Mouse (Mus musculus): ENCODE data around the gene Eif4ebp2. TPM values are rescaled to one million over a fixed set of nuclear protein-coding genes. Genes with fewer than 3 reads are reported as not detected.

The Eif4ebp2 gene
- polyA plus RNA-seq, 1 experiment from 2014 or later: 48.8 TPM

GRCm38 (mm10) chr10:61410193-61410592 is 42.3 kb downstream of the Eif4ebp2 start:
- Histone ChIP-seq H3K27ac (ENCODE audit: low read depth) (no peak overlapping the region), H3K27me3 (replicated peaks; ENCODE audit: control insufficient read depth, insufficient read depth, low read length) (peaks cover 2% of the 10 kb centered on the region; the same call in 1 of the 2 replicates), H3K4me3 (ENCODE audit: low read depth, low read length) (no peak overlapping the region), H3K4me2 (ENCODE audit: low read length) (no peak overlapping the region), H3K4me1 (replicated peaks; ENCODE audit: control insufficient read depth, insufficient read depth, low read length) (0 out of 2 replicates have a peak, but pooled peaks cover 4% of the 10 kb centered on the region), H3K9ac (ENCODE audit: low read length) (no peak overlapping the region), H3K36me3 (ENCODE audit: control insufficient read depth, insufficient read depth, low read length) (no peaks in the 10 kb centered on the region), H3K9me3 (ENCODE audit: control insufficient read depth, low read length) (no peaks in the 10 kb centered on the region)
- 30% methylated on average over 9 of the region's 9 CpGs for WGBS
- no peak for ATAC-seq (replicated peaks; ENCODE audit: low FRiP score, low TSS enrichment, low read depth)
- DNase-seq (ENCODE audit: low spot score): no peak

- Histone ChIP-seq H3K9ac (ENCODE audit: low read length) (no peak overlapping the region), H3K4me2 (ENCODE audit: low read length) (no peak overlapping the region), H3K36me3 (ENCODE audit: control insufficient read depth, insufficient read depth, low read length) (no peaks in the 10 kb centered on the region), H3K27ac (ENCODE audit: low read depth) (no peak overlapping the region), H3K9me3 (ENCODE audit: control insufficient read depth, low read length) (no peaks in the 10 kb centered on the region), H3K4me3 (ENCODE audit: low read depth, low read length) (no peak overlapping the region), H3K27me3 (replicated peaks; ENCODE audit: control insufficient read depth, insufficient read depth, low read length) (peaks cover 2% of the 10 kb centered on the region; the same call in 1 of the 2 replicates), H3K4me1 (replicated peaks; ENCODE audit: control insufficient read depth, insufficient read depth, low read length) (0 out of 2 replicates have a peak, but pooled peaks cover 4% of the 10 kb centered on the region)
- 4% methylated on average over 4 of the region's 4 CpGs for WGBS
- DNase-seq (ENCODE audit: low spot score): no peak
- ATAC-seq (replicated peaks; ENCODE audit: low FRiP score, low TSS enrichment, low read depth): no peak
Measured at GRCm38 (mm10) chr10:61409776-61410175, 42.7 kb downstream of the Eif4ebp2 start.

DNA sequence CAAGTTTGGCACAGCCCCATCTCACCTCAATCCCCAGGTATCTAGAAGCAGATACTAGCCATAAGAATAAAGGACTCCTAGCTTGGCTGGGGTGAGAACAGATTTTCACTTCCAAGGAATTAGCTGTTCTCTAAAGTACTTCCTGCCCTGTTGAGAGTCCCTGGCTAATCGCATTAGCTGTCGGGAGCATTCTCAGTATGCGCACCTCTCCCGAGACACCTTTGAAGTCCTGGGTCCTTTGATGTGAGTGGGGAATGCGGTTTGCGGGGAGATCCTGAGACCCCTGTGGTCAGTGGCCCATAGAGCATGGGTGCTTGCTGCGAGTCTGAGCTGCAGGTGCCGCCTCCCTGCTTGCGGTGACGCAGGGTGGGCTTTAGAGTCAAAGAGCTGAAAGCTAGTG is 46.5 kb downstream of the Eif4ebp2 start:
- ATAC-seq (replicated peaks; ENCODE audit: low FRiP score, low TSS enrichment, low read depth) (no peak), DNase-seq (ENCODE audit: low spot score) (no peak)
- 10% methylated on average over 10 of the region's 10 CpGs for WGBS
- no peak overlapping the region for H3K9ac ChIP-seq (ENCODE audit: low read length)
- no peak overlapping the region for H3K4me2 ChIP-seq (ENCODE audit: low read length)
- H3K9me3 ChIP-seq (ENCODE audit: control insufficient read depth, low read length): no peaks in the 10 kb centered on the region
- no peak overlapping the region for H3K4me3 ChIP-seq (ENCODE audit: low read depth, low read length)
- H3K36me3 ChIP-seq (ENCODE audit: control insufficient read depth, insufficient read depth, low read length): no peaks in the 10 kb centered on the region
- peaks cover 2% of the 10 kb centered on the region; the same call in 1 of the 2 replicates for H3K27me3 ChIP-seq (replicated peaks; ENCODE audit: control insufficient read depth, insufficient read depth, low read length)
- no peaks in the 10 kb centered on the region for H3K4me1 ChIP-seq (replicated peaks; ENCODE audit: control insufficient read depth, insufficient read depth, low read length)
- no peak overlapping the region for H3K27ac ChIP-seq (ENCODE audit: low read depth)

DNA sequence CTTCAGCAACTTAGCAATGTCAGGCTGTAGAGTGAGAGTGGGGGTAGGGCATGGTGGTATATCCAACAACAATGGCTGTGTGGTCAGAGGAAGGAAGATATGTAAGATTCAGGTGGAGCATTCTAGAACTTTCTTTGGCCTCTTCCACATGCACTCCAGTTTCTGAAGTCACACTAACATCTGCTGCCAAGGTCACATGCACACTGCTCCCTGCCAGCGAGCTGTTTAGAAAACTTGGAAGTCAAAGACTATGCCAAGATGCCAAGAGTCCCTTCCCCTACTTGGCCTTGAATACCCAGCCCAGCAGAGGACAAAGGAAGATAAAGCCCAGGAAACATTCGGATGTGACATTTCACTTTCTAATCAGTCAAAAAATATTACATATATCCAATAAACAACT is 49.5 kb downstream of the Eif4ebp2 start:
- H3K27ac ChIP-seq (ENCODE audit: low read depth): no peak overlapping the region
- no peak overlapping the region for H3K4me2 ChIP-seq (ENCODE audit: low read length)
- no peaks in the 10 kb centered on the region for H3K9me3 ChIP-seq (ENCODE audit: control insufficient read depth, low read length)
- peaks cover 2% of the 10 kb centered on the region; the same call in 1 of the 2 replicates for H3K27me3 ChIP-seq (replicated peaks; ENCODE audit: control insufficient read depth, insufficient read depth, low read length)
- DNase-seq (ENCODE audit: low spot score) (no peak), ATAC-seq (replicated peaks; ENCODE audit: low FRiP score, low TSS enrichment, low read depth) (no peak)
- H3K36me3 ChIP-seq (ENCODE audit: control insufficient read depth, insufficient read depth, low read length): no peaks in the 10 kb centered on the region
- no peak overlapping the region for H3K4me3 ChIP-seq (ENCODE audit: low read depth, low read length)
- WGBS: 91% methylated on average over 2 of the region's 2 CpGs
- H3K4me1 ChIP-seq (replicated peaks; ENCODE audit: control insufficient read depth, insufficient read depth, low read length): no peaks in the 10 kb centered on the region
- H3K9ac ChIP-seq (ENCODE audit: low read length): no peak overlapping the region

DNA sequence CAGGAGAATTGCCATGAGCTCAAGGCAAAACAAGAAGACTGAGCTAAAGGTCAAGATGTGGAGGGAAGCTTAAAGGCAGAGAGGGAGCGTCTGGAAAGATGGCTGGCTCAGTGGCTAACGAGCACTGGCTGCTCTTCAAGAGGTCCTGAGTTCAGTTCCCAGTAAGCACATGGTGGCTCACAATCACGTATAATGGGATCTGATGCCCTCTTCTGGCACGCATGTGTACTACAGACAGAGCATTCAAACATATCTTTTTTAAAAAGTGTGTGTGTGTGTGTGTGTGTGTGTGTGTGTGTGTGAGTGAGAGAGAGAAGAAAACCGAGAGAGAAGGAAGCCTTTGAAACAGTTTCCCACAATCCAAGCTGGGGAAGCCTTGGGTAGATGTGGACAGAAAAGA is 50.0 kb downstream of the Eif4ebp2 start:
- Histone ChIP-seq H3K9ac (ENCODE audit: low read length) (no peak overlapping the region), H3K9me3 (ENCODE audit: control insufficient read depth, low read length) (no peaks in the 10 kb centered on the region), H3K36me3 (ENCODE audit: control insufficient read depth, insufficient read depth, low read length) (no peaks in the 10 kb centered on the region), H3K27me3 (replicated peaks; ENCODE audit: control insufficient read depth, insufficient read depth, low read length) (peaks cover 2% of the 10 kb centered on the region; the same call in 1 of the 2 replicates), H3K4me1 (replicated peaks; ENCODE audit: control insufficient read depth, insufficient read depth, low read length) (no peaks in the 10 kb centered on the region), H3K27ac (ENCODE audit: low read depth) (no peak overlapping the region), H3K4me2 (ENCODE audit: low read length) (no peak overlapping the region), H3K4me3 (ENCODE audit: low read depth, low read length) (no peak overlapping the region)
- ATAC-seq (replicated peaks; ENCODE audit: low FRiP score, low TSS enrichment, low read depth): no peak
- no peak for DNase-seq (ENCODE audit: low spot score)
- 74% methylated on average over 5 of the region's 5 CpGs for WGBS

GRCm38 (mm10) chr10:61400407-61400806 is 52.1 kb downstream of the Eif4ebp2 start:
- Histone ChIP-seq H3K27ac (ENCODE audit: low read depth) (no peak overlapping the region), H3K4me2 (ENCODE audit: low read length) (no peak overlapping the region), H3K36me3 (ENCODE audit: control insufficient read depth, insufficient read depth, low read length) (no peaks in the 10 kb centered on the region), H3K9me3 (ENCODE audit: control insufficient read depth, low read length) (no peaks in the 10 kb centered on the region), H3K9ac (ENCODE audit: low read length) (no peak overlapping the region), H3K27me3 (replicated peaks; ENCODE audit: control insufficient read depth, insufficient read depth, low read length) (0 out of 2 replicates have a peak, but pooled peaks cover under 1% of the 10 kb centered on the region), H3K4me3 (ENCODE audit: low read depth, low read length) (no peak overlapping the region), H3K4me1 (replicated peaks; ENCODE audit: control insufficient read depth, insufficient read depth, low read length) (no peaks in the 10 kb centered on the region)
- ATAC-seq (replicated peaks; ENCODE audit: low FRiP score, low TSS enrichment, low read depth): no peak
- DNase-seq (ENCODE audit: low spot score): no peak
- WGBS: 92% methylated on average over 5 of the region's 5 CpGs

GRCm38 (mm10) chr10:61399156-61399734 is 53.2 kb downstream of the Eif4ebp2 start:
- Histone ChIP-seq H3K27me3 (replicated peaks; ENCODE audit: control insufficient read depth, insufficient read depth, low read length) (no peaks in the 10 kb centered on the region), H3K36me3 (ENCODE audit: control insufficient read depth, insufficient read depth, low read length) (no peaks in the 10 kb centered on the region), H3K9me3 (ENCODE audit: control insufficient read depth, low read length) (no peaks in the 10 kb centered on the region), H3K4me1 (replicated peaks; ENCODE audit: control insufficient read depth, insufficient read depth, low read length) (peaks cover 5% of the 10 kb centered on the region; the same call in 1 of the 2 replicates), H3K27ac (ENCODE audit: low read depth) (no peak overlapping the region), H3K4me3 (ENCODE audit: low read depth, low read length) (no peak overlapping the region), H3K9ac (ENCODE audit: low read length) (no peak overlapping the region), H3K4me2 (ENCODE audit: low read length) (no peak overlapping the region)
- 20% methylated on average over 12 of the region's 13 CpGs for WGBS
- ATAC-seq (replicated peaks; ENCODE audit: low FRiP score, low TSS enrichment, low read depth) (peak; percentile 78), DNase-seq (ENCODE audit: low spot score) (peak; percentile 91)

DNA sequence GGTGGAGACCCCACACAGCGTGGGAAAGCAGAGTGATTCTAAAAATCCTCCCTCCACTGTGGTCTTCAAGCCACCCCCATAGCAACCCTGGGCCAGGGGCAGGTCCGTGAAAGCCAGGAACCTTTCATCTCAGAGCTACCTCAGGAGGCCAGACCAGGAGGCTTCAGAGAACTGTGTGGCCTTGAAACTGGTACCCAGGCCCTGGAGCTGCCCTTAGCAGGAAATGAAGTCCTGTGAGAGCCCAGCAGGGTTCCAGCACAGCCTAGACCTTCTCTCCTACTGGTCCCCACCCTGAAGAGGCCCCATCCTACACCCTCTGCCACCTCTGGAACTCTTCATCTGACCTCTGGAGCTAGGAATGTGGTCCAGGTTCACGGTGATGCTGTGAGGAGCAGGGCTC is 54.3 kb downstream of the Eif4ebp2 start:
- no peak overlapping the region for H3K4me3 ChIP-seq (ENCODE audit: low read depth, low read length)
- WGBS: 40% methylated on average over 3 of the region's 3 CpGs
- no peak for ATAC-seq (replicated peaks; ENCODE audit: low FRiP score, low TSS enrichment, low read depth)

More for the DNA sequence above, 54.3 kb downstream of the Eif4ebp2 start:
- Histone ChIP-seq H3K27ac (ENCODE audit: low read depth) (no peak overlapping the region), H3K9ac (ENCODE audit: low read length) (no peak overlapping the region), H3K4me2 (ENCODE audit: low read length) (no peak overlapping the region), H3K36me3 (ENCODE audit: control insufficient read depth, insufficient read depth, low read length) (no peaks in the 10 kb centered on the region), H3K9me3 (ENCODE audit: control insufficient read depth, low read length) (no peaks in the 10 kb centered on the region), H3K27me3 (replicated peaks; ENCODE audit: control insufficient read depth, insufficient read depth, low read length) (no peaks in the 10 kb centered on the region), H3K4me1 (replicated peaks; ENCODE audit: control insufficient read depth, insufficient read depth, low read length) (peaks cover 5% of the 10 kb centered on the region; the same call in 1 of the 2 replicates)
- DNase-seq (ENCODE audit: low spot score): no peak

Measured in intestine, embryonic 14.5 days (tissue).